Mouse (Mus musculus) bone marrow, adult 2 months (tissue): Measurements from ENCODE around the gene 4921524J17Rik.

ENCODE experiments used
- CTCF ChIP-seq: fragments of 200-500 bp; IDR thresholded peaks from 2 replicates; pipeline ENCODE4 v1.5.1; 2011; ENCODE audit warnings: low read length, control low read depth; ENCODE audit not compliant: control insufficient read depth, insufficient read depth
- POLR2A ChIP-seq: fragments of 200-500 bp; IDR thresholded peaks from 2 replicates; pipeline ENCODE4 v1.6.1; 2011; ENCODE audit warnings: low read depth, mild to moderate bottlenecking, control low read depth, low read length, borderline replicate concordance; ENCODE audit not compliant: control insufficient read depth

DNA sequence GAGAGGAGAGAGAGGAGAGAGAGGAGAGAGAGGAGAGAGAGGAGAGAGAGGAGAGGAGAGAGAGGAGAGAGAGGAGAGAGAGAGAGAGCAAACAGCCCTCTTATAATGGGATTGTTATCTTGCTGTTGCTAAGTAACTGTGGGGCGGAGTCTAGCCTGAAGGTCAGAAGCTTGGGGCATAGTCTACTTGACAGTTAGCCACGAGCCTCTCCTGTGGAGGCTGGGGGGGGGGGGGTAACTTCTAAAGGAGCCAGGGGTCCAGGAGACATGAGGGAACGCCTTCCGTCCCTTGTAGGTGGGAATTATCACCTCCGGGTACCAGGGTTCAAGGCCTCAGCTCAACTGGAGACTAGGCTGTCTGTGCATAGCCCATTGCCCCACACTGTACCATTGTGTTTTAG, 3.1 kb upstream of the 4921524J17Rik start:
- TF ChIP-seq POLR2A (no peak), CTCF (no peak)
